8 mouse cellular contexts compared by ENCODE assay signal in genomic region chr8:123628253-123628967, GRCm38 (mm10). TPM values are rescaled to one million over a fixed set of nuclear protein-coding genes. Genes with fewer than 3 reads are reported as not detected.
A peak's percentile ranks its signal among the peaks of the same experiment; 100 is the strongest.
DNase-seq lines count a peak whose midpoint lies in the region; ATAC-seq and TF ChIP-seq lines count a peak whose summit lies in the region.

No protein-coding gene starts in this region.

- DNase-seq in liver, adult 2 months (ENCODE audit: extremely low read depth, low read depth, low spot score), result peak; percentile 72
- DNase-seq in liver, result no peak
- DNase-seq in brain, embryonic 14.5 days (ENCODE audit: low read depth), result peak; percentile 73
- DNase-seq in heart, postnatal 4 days, result peak; percentile 61
- DNase-seq in kidney, postnatal 4 days, result peak; percentile 66 to 72

- ATAC-seq in megakaryocyte-erythroid progenitor cell, adult 5-6 weeks (replicated peaks; ENCODE audit: low FRiP score, low TSS enrichment, poor library complexity, severe bottlenecking), result 0 out of 2 replicates have a peak, but pooled peaks have one; percentile 42
- no peak for ATAC-seq in stomach, embryonic 14.5 days (ENCODE audit: insufficient number of reproducible peaks, insufficient read depth, low FRiP score, low read depth)

- H3K4me3 ChIP-seq in liver, adult 2 months (ENCODE audit: insufficient read depth, low read depth, low read length), result no peak overlapping the region
- peak overlapping the region; percentile 16 for H3K4me3 ChIP-seq in embryonic fibroblast, embryonic 13.5 days (ENCODE audit: insufficient read depth, low read length)
- H3K4me3 ChIP-seq in stomach, embryonic 14.5 days (ENCODE audit: low read depth, low read length), result peak overlapping the region; percentile 22

- H3K27ac ChIP-seq in liver, adult 2 months (replicated peaks; ENCODE audit: insufficient read depth, low read depth, low read length), result no peak overlapping the region
- no peak overlapping the region for H3K27ac ChIP-seq in embryonic fibroblast, embryonic 13.5 days (ENCODE audit: insufficient read depth, low read length)
- H3K27ac ChIP-seq in stomach, embryonic 14.5 days (ENCODE audit: low read length), result no peak overlapping the region

- H3K4me2 ChIP-seq in stomach, embryonic 14.5 days (replicated peaks; ENCODE audit: low read depth, low read length), result peak overlapping the region; percentile 54

- H3K36me3 ChIP-seq in liver, adult 2 months (ENCODE audit: control insufficient read depth, insufficient read depth, low read length), result no peaks in the 10 kb centered on the region
- H3K36me3 ChIP-seq in stomach, embryonic 14.5 days (ENCODE audit: control insufficient read depth, insufficient read depth, low read length), result no peaks in the 10 kb centered on the region

- H3K4me1 ChIP-seq in liver, adult 2 months (ENCODE audit: control insufficient read depth, insufficient read depth, low read length), result peaks cover 4% of the 10 kb centered on the region
- peaks cover 6% of the 10 kb centered on the region for H3K4me1 ChIP-seq in embryonic fibroblast, embryonic 13.5 days (ENCODE audit: control insufficient read depth, insufficient read depth, low read length)
- peaks cover 2% of the 10 kb centered on the region; the same call in 1 of the 2 replicates for H3K4me1 ChIP-seq in stomach, embryonic 14.5 days (ENCODE audit: control insufficient read depth, insufficient read depth, low read length)

- TF ChIP-seq POLR2A in liver, adult 2 months (IDR thresholded peaks at IDR 0.05; ENCODE audit: extremely low read depth, insufficient read depth, low read length), result no peak
- TF ChIP-seq POLR2A in brain, embryonic 14.5 days (IDR thresholded peaks at IDR 0.05; ENCODE audit: borderline replicate concordance, extremely low read depth, insufficient read depth, insufficient read length, poor library complexity, severe bottlenecking), result no peak
- no peak for TF ChIP-seq POLR2A in embryonic fibroblast, embryonic 13.5 days (IDR thresholded peaks at IDR 0.05; ENCODE audit: low read depth, low read length)

- no peak overlapping the region for H3K9ac ChIP-seq in liver, adult 2 months (ENCODE audit: low read depth, low read length)
- no peak overlapping the region for H3K9ac ChIP-seq in stomach, embryonic 14.5 days (replicated peaks; ENCODE audit: low read depth, low read length)

- no peaks in the 10 kb centered on the region for H3K79me2 ChIP-seq in liver, adult 2 months (ENCODE audit: control insufficient read depth, insufficient read depth, low read length)

- no peaks in the 10 kb centered on the region; the same call in 1 of the 2 replicates for H3K27me3 ChIP-seq in liver, adult 2 months (ENCODE audit: control insufficient read depth, insufficient read depth, low read length)
- H3K27me3 ChIP-seq in stomach, embryonic 14.5 days (ENCODE audit: control insufficient read depth, insufficient read depth, low read length), result peaks cover 4% of the 10 kb centered on the region; the same call in 1 of the 2 replicates

- WGBS in liver, adult 2 months, result 6% methylated on average over 8 of the region's 8 CpGs
- 4% methylated on average over 8 of the region's 8 CpGs for whole genome bisulfite sequencing in stomach, embryonic 14.5 days

- TF ChIP-seq CTCF in liver, adult 2 months (IDR thresholded peaks at IDR 0.05; ENCODE audit: low read depth, low read length), result peak; percentile 77
- TF ChIP-seq CTCF in brain, embryonic 14.5 days (IDR thresholded peaks at IDR 0.05; ENCODE audit: borderline replicate concordance, extremely low read depth, insufficient read depth, insufficient read length), result peak; percentile 82
- peak; percentile 83 for TF ChIP-seq CTCF in embryonic fibroblast, embryonic 13.5 days (IDR thresholded peaks at IDR 0.05; ENCODE audit: borderline replicate concordance, insufficient read depth, low read length)

- no peaks in the 10 kb centered on the region for H3K9me3 ChIP-seq in stomach, embryonic 14.5 days (ENCODE audit: control insufficient read depth, low read depth, low read length)

RNA-seq across cellular contexts. Expression of gene Rhou, which starts 25.3 kb away (rescaled TPM):
- total RNA-seq in liver, adult 2 months (2014; rRNA removed), result 25.6 and 41.1 TPM in 2 replicates
- 34.1 and 38.6 TPM in 2 replicates for polyA plus RNA-seq in liver, adult 2 months (2012; rRNA removed)
- 20.9 and 30.1 TPM in 2 replicates for polyA plus RNA-seq in brain, embryonic 14.5 days (2012; rRNA removed)
- 19.5 and 20.0 TPM in 2 replicates for polyA plus RNA-seq in embryonic fibroblast, embryonic 13.5 days (2011; ENCODE audit: insufficient read length, low read depth, missing spikeins)
- total RNA-seq in heart, postnatal 4 days (2021), result 10 to 100 TPM; 14.7 to 15.4 TPM
- total RNA-seq in megakaryocyte-erythroid progenitor cell, adult 5-6 weeks (2014; fragmentation: Nextera tagmentation), result 0.25 TPM in 1 of 2 replicates, not detected in the other
- 0.05 TPM in 1 of 2 replicates, not detected in the other for total RNA-seq in megakaryocyte-erythroid progenitor cell, adult 5-6 weeks (2017)
- polyA plus RNA-seq in stomach, embryonic 14.5 days (2014; fragmentation: Nextera tagmentation; extraction: Ambion mirVana), result 10.8 and 11.7 TPM in 2 replicates
